Mouse (Mus musculus) skeletal muscle tissue, adult 2 months (tissue): ENCODE results near the gene Ndufb10.

Source experiments
- DNase-seq: peaks from one replicate; pipeline ENCODE4 v3.0.0-alpha.2; 2012; ENCODE audit warnings: low read depth, low spot score

Ndufb10 gene

GRCm38 (mm10) chr17:24724184-24724583 is at the start of gene Ndufb10:
TSS of gene Ndufb10 (minus strand) at chr17:24724478.
- peak; percentile 95 for DNase-seq

- DNase-seq: no peak
Observed at GRCm38 (mm10) chr17:24773241-24773640, 49.0 kb upstream of the Ndufb10 start.

GRCm38 (mm10) chr17:24769146-24769545 is 44.9 kb upstream of the Ndufb10 start:
- no peak for DNase-seq

- no peak for DNase-seq
Observed at GRCm38 (mm10) chr17:24766266-24766875, 42.1 kb upstream of the Ndufb10 start.

GRCm38 (mm10) chr17:24765016-24765905 is 41.0 kb upstream of the Ndufb10 start:
- no peak for DNase-seq

- no peak for DNase-seq
Observed at GRCm38 (mm10) chr17:24761121-24761520, 36.8 kb upstream of the Ndufb10 start.

GRCm38 (mm10) chr17:24757394-24757793 is 33.1 kb upstream of the Ndufb10 start:
- no peak for DNase-seq

GRCm38 (mm10) chr17:24752415-24753394 is 28.4 kb upstream of the Ndufb10 start, which contains the start of gene Hs3st6:
TSS of gene Hs3st6 (plus strand) at chr17:24752988.
- no peak for DNase-seq

GRCm38 (mm10) chr17:24751528-24751927 is 27.2 kb upstream of the Ndufb10 start:
- DNase-seq: no peak

- no peak for DNase-seq
Observed at GRCm38 (mm10) chr17:24746986-24747385, 22.7 kb upstream of the Ndufb10 start.

- peak; percentile 84 for DNase-seq
Observed at GRCm38 (mm10) chr17:24745526-24746497, 21.5 kb upstream of the Ndufb10 start.

- DNase-seq: no peak
Observed at GRCm38 (mm10) chr17:24744381-24744780, 20.1 kb upstream of the Ndufb10 start.

- no peak for DNase-seq
Observed at GRCm38 (mm10) chr17:24743896-24744295, 19.6 kb upstream of the Ndufb10 start.

GRCm38 (mm10) chr17:24742307-24742706 is 18.0 kb upstream of the Ndufb10 start:
- DNase-seq: peak; percentile 59

GRCm38 (mm10) chr17:24739926-24740325 is 15.6 kb upstream of the Ndufb10 start:
- no peak for DNase-seq

- no peak for DNase-seq
Observed at GRCm38 (mm10) chr17:24738238-24738637, 14.0 kb upstream of the Ndufb10 start.

- DNase-seq: no peak
Observed at GRCm38 (mm10) chr17:24737135-24737810, 13.0 kb upstream of the Ndufb10 start.

GRCm38 (mm10) chr17:24736330-24737051 is 12.2 kb upstream of the Ndufb10 start, which contains the start of gene Msrb1:
TSS of gene Msrb1 (plus strand) at chr17:24736642.
- DNase-seq: peak; percentile 98

GRCm38 (mm10) chr17:24735446-24735845 is 11.2 kb upstream of the Ndufb10 start:
- DNase-seq: no peak
